Mouse (Mus musculus) thymus, adult 2 months (tissue): ENCODE results near the gene Fkbp14.

Experiments
- CTCF ChIP-seq: fragments of 200-500 bp; IDR thresholded peaks from 2 replicates; pipeline ENCODE4 v1.5.1; 2012; ENCODE audit warnings: mild to moderate bottlenecking, control low read depth, low read length, moderate library complexity, borderline replicate concordance; ENCODE audit not compliant: control insufficient read depth, poor library complexity, insufficient read depth; ENCODE audit errors: extremely low read depth
- POLR2A ChIP-seq: fragments of 200-500 bp; IDR thresholded peaks from 2 replicates; pipeline ENCODE4 v1.6.1; 2012; ENCODE audit warnings: mild to moderate bottlenecking, low read length, control low read depth, moderate library complexity; ENCODE audit not compliant: control insufficient read depth, poor library complexity, insufficient read depth; ENCODE audit errors: extremely low read depth

DNA sequence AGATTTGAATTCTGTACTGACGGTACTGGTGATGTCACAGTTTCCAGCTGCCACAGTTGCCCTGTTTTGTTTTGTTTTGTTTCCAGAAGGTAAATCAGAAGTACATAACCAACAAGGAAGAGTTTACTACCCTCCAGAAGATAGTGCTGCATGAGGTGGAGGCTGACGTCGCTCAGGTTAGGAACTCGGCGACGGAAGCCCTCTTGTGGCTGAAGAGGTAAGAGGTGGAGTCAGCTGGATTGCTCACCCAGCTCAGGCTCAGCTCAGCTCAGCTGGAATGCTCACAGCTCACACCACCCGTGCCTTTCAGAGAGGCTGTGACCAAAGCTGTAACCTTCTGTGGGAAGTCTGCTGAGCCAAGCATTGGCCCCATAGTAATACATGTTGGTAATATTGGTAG is 32.6 kb upstream of the Fkbp14 start:
- TF ChIP-seq CTCF (peak; percentile 56; the same call in 1 of the 2 replicates), POLR2A (no peak)
